Mouse (Mus musculus): ENCODE measurements around the gene Phf21a. TPM values are rescaled to one million over a fixed set of nuclear protein-coding genes. Genes with fewer than 3 reads are reported as not detected.

Phf21a gene
- polyA plus RNA-seq, 1 experiment from 2014 or later = 34.9 TPM

GRCm38 (mm10) chr2:92370821-92371805 lies 278.2 kb downstream of the Phf21a start:
- 3% methylated on average over 45 of the region's 45 CpGs for WGBS
- peak overlapping the region; percentile 48 for H3K4me3 ChIP-seq
- H3K27me3 ChIP-seq = no peaks in the 10 kb centered on the region
- H3K9me3 ChIP-seq = no peaks in the 10 kb centered on the region
- ATAC-seq (ENCODE audit: insufficient number of reproducible peaks, low FRiP score, low TSS enrichment, low read depth) = peak; percentile 7; the same call in 1 of the 2 replicates
- peak overlapping the region; percentile 81 for H3K4me2 ChIP-seq
- H3K4me1 ChIP-seq = peaks cover 61% of the 10 kb centered on the region
- 0 out of 2 replicates have a peak, but pooled peaks cover 6% of the 10 kb centered on the region for H3K36me3 ChIP-seq
- H3K9ac ChIP-seq = peak overlapping the region; percentile 47
- peak overlapping the region; percentile 5 for H3K27ac ChIP-seq

GRCm38 (mm10) chr2:92371971-92372690 lies 279.2 kb downstream of the Phf21a start:
- 29% methylated on average over 10 of the region's 10 CpGs for WGBS
- H3K9me3 ChIP-seq = no peaks in the 10 kb centered on the region
- no peak overlapping the region for H3K4me2 ChIP-seq
- H3K4me3 ChIP-seq = no peak overlapping the region
- peak overlapping the region; percentile 92 for H3K27ac ChIP-seq
- no peak overlapping the region for H3K9ac ChIP-seq
- ATAC-seq (ENCODE audit: insufficient number of reproducible peaks, low FRiP score, low TSS enrichment, low read depth) = no peak
- no peaks in the 10 kb centered on the region for H3K36me3 ChIP-seq
- no peaks in the 10 kb centered on the region for H3K27me3 ChIP-seq
- H3K4me1 ChIP-seq = peaks cover 66% of the 10 kb centered on the region

- Histone ChIP-seq H3K27ac (peak overlapping the region; percentile 92), H3K36me3 (peaks cover 2% of the 10 kb centered on the region), H3K27me3 (no peaks in the 10 kb centered on the region), H3K4me2 (no peak overlapping the region), H3K9ac (no peak overlapping the region), H3K4me3 (no peak overlapping the region), H3K4me1 (peaks cover 62% of the 10 kb centered on the region), H3K9me3 (no peaks in the 10 kb centered on the region)
- no peak for ATAC-seq (ENCODE audit: insufficient number of reproducible peaks, low FRiP score, low TSS enrichment, low read depth)
- 42% methylated on average over 9 of the region's 9 CpGs for WGBS
Measured at GRCm38 (mm10) chr2:92372767-92373436, 280.0 kb downstream of the Phf21a start.

- Histone ChIP-seq H3K27me3 (no peaks in the 10 kb centered on the region), H3K4me1 (peaks cover 62% of the 10 kb centered on the region)
Measured at GRCm38 (mm10) chr2:92373437-92373813, 280.5 kb downstream of the Phf21a start.

GRCm38 (mm10) chr2:92374514-92374913 lies 281.6 kb downstream of the Phf21a start, which contains the start of the genes Pex16 and Large2:
Gene Pex16, plus strand, starts transcription at chr2:92374676.
Gene Large2, minus strand, starts transcription at chr2:92374869.
- Histone ChIP-seq H3K9ac (peak within 1 kb of the TSS; percentile 64), H3K4me2 (peak within 1 kb of the TSS; percentile 91), H3K9me3 (no peaks in the 10 kb centered on the region), H3K27ac (peak within 1 kb of the TSS; percentile 92), H3K27me3 (no peaks in the 10 kb centered on the region), H3K4me3 (peak within 1 kb of the TSS; percentile 78), H3K4me1 (peaks cover 62% of the 10 kb centered on the region), H3K36me3 (peaks cover 18% of the 10 kb centered on the region)
- WGBS = 3% methylated on average over 16 of the region's 16 CpGs
- ATAC-seq (ENCODE audit: insufficient number of reproducible peaks, low FRiP score, low TSS enrichment, low read depth) = no peak

More at GRCm38 (mm10) chr2:92373437-92373813, 280.5 kb downstream of the Phf21a start:
- H3K4me3 ChIP-seq = no peak overlapping the region
- WGBS = 79% methylated on average over 11 of the region's 11 CpGs
- ATAC-seq (ENCODE audit: insufficient number of reproducible peaks, low FRiP score, low TSS enrichment, low read depth) = no peak
- H3K36me3 ChIP-seq = peaks cover 7% of the 10 kb centered on the region
- H3K9me3 ChIP-seq = no peaks in the 10 kb centered on the region
- peak overlapping the region; percentile 92 for H3K27ac ChIP-seq
- no peak overlapping the region for H3K9ac ChIP-seq
- no peak overlapping the region for H3K4me2 ChIP-seq

GRCm38 (mm10) chr2:92375099-92375623 lies 282.2 kb downstream of the Phf21a start:
- Histone ChIP-seq H3K36me3 (peaks cover 24% of the 10 kb centered on the region), H3K9me3 (no peaks in the 10 kb centered on the region), H3K4me3 (peak overlapping the region; percentile 78), H3K9ac (peak overlapping the region; percentile 64), H3K4me1 (peaks cover 57% of the 10 kb centered on the region), H3K4me2 (peak overlapping the region; percentile 91), H3K27ac (peak overlapping the region; percentile 92), H3K27me3 (no peaks in the 10 kb centered on the region)
- 0% methylated on average over 29 of the region's 29 CpGs for WGBS
- ATAC-seq (ENCODE audit: insufficient number of reproducible peaks, low FRiP score, low TSS enrichment, low read depth) = peak; percentile 89

GRCm38 (mm10) chr2:92375788-92376187 lies 282.9 kb downstream of the Phf21a start:
- Histone ChIP-seq H3K36me3 (peaks cover 30% of the 10 kb centered on the region), H3K27me3 (no peaks in the 10 kb centered on the region), H3K4me1 (peaks cover 51% of the 10 kb centered on the region), H3K27ac (peak overlapping the region; percentile 92), H3K9ac (peak overlapping the region; percentile 64), H3K9me3 (no peaks in the 10 kb centered on the region), H3K4me2 (peak overlapping the region; percentile 91), H3K4me3 (peak overlapping the region; percentile 78)
- 9% methylated on average over 10 of the region's 10 CpGs for WGBS
- no peak for ATAC-seq (ENCODE audit: insufficient number of reproducible peaks, low FRiP score, low TSS enrichment, low read depth)

- ATAC-seq (ENCODE audit: insufficient number of reproducible peaks, low FRiP score, low TSS enrichment, low read depth) = no peak
- Histone ChIP-seq H3K4me3 (peak overlapping the region; percentile 78), H3K9me3 (no peaks in the 10 kb centered on the region), H3K27ac (no peak overlapping the region), H3K4me2 (peak overlapping the region; percentile 91), H3K9ac (peak overlapping the region; percentile 64; the same call in 1 of the 2 replicates), H3K27me3 (no peaks in the 10 kb centered on the region), H3K36me3 (peaks cover 36% of the 10 kb centered on the region), H3K4me1 (peaks cover 46% of the 10 kb centered on the region)
- 81% methylated on average over 6 of the region's 6 CpGs for WGBS
Measured at GRCm38 (mm10) chr2:92376300-92376699, 283.4 kb downstream of the Phf21a start.

GRCm38 (mm10) chr2:92377320-92377719 lies 284.4 kb downstream of the Phf21a start:
- Histone ChIP-seq H3K36me3 (peaks cover 46% of the 10 kb centered on the region), H3K4me2 (no peak overlapping the region), H3K4me3 (no peak overlapping the region), H3K9me3 (no peaks in the 10 kb centered on the region), H3K9ac (no peak overlapping the region), H3K27ac (no peak overlapping the region), H3K4me1 (peaks cover 36% of the 10 kb centered on the region), H3K27me3 (no peaks in the 10 kb centered on the region)
- 89% methylated on average over 7 of the region's 7 CpGs for WGBS
- ATAC-seq (ENCODE audit: insufficient number of reproducible peaks, low FRiP score, low TSS enrichment, low read depth) = no peak

- peaks cover 11% of the 10 kb centered on the region for H3K4me1 ChIP-seq
- no peak overlapping the region for H3K4me2 ChIP-seq
- ATAC-seq (ENCODE audit: insufficient number of reproducible peaks, low FRiP score, low TSS enrichment, low read depth) = no peak
- no peak overlapping the region for H3K27ac ChIP-seq
- WGBS = 73% methylated on average over 17 of the region's 17 CpGs
- no peaks in the 10 kb centered on the region for H3K27me3 ChIP-seq
- H3K9me3 ChIP-seq = no peaks in the 10 kb centered on the region
- H3K36me3 ChIP-seq = peaks cover 72% of the 10 kb centered on the region
- no peak overlapping the region for H3K9ac ChIP-seq
- H3K4me3 ChIP-seq = no peak overlapping the region
Measured at GRCm38 (mm10) chr2:92379783-92380494, 287.0 kb downstream of the Phf21a start.

All from limb, embryonic 15.5 days (tissue).